Mouse (Mus musculus) v-Abl transformed pro-B cells (cell line): ENCODE results near the gene Ei24.

Source experiments
- in situ Hi-C, 2 experiments: fragments of 400-800 bp; cut with MboI; formaldehyde crosslinking; loops; one replicate each; pipeline ENCODE4 v1.15.1; 2025; ENCODE audit not compliant: unreplicated experiment in 2 of 2

Ei24 gene

DNA sequence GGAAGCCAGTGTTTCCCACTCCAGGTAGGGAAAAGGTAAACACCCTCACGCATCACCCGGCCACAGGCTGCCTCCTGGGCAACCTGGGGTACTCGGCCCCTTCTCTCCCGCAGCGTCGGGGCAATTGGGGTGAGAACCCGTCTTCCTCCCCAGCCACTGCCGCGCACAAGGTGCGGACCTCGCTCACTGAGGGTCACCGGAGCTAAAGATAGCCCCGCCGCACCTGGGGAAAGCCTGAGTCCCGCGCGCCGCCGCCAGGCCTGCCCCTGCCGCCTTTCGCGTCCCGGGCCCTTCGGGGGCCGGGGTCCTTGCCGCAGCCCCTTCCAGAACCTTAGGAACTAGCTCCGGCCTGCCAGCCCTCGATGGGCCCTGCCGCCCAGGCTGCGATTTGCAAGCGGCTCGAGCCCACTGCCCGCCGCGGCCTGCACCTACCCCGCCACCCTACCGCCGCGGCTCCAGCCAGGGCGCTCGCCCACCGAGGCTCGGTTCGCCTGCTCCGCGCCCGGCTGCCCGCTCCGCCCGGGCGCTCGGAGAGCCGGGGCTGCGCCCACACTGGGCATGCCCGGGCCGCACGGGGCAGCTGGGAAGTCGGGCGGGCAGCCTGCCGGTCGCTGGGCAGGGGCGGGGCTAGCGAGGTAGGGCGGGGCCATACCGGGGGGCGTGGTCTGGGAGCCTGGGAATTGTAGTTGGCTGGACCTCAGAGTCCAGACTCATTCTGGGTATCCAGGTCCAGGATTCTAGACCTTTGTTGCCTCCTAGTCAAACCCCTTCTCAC, at the start of gene Ei24:
Ei24 (minus strand) TSS at position 613 of the 775 bp plus-strand sequence.
- in situ Hi-C loops, result no loop called here

DNA sequence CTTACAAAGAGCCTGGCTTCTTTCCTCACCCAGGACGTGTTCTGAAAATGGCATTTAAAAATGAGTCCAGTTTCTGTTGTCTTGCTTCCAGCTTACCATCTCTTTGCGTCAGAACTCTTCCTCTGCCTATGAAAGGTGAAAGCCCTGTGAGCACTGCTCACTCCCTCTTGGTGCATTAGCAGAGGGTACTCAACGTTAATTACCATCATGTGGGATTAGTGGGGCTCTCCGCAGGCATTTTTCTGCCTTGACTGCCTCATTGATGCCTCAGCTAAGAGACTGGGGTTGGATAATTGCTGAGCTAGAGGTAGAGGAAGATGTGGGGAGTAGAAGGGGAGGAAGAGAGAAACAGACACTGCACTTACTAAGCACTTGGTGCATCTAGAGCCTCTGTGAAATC, 49.2 kb upstream of the Ei24 start:
- in situ Hi-C loops, result no loop called here

DNA sequence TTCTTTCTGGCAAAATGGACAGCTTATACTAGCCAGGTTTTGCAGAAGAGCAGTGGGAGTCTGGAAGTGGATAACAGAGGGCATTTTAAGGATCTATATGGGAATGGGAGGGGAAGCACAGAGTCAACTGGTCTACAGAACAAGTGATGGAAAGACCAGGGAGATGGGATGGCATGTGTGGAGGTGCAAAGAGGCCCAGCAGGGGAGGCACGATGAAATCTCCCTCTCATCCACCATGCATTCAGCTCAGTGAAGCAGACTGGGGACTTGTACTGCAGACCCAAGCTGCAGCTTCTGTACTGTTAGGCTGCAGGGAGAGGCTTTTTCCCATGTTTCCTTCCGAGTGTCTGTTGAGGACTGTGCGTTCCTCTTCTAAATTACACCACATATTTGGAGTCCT, 36.7 kb upstream of the Ei24 start:
- in situ Hi-C loops, result no loop called here

DNA sequence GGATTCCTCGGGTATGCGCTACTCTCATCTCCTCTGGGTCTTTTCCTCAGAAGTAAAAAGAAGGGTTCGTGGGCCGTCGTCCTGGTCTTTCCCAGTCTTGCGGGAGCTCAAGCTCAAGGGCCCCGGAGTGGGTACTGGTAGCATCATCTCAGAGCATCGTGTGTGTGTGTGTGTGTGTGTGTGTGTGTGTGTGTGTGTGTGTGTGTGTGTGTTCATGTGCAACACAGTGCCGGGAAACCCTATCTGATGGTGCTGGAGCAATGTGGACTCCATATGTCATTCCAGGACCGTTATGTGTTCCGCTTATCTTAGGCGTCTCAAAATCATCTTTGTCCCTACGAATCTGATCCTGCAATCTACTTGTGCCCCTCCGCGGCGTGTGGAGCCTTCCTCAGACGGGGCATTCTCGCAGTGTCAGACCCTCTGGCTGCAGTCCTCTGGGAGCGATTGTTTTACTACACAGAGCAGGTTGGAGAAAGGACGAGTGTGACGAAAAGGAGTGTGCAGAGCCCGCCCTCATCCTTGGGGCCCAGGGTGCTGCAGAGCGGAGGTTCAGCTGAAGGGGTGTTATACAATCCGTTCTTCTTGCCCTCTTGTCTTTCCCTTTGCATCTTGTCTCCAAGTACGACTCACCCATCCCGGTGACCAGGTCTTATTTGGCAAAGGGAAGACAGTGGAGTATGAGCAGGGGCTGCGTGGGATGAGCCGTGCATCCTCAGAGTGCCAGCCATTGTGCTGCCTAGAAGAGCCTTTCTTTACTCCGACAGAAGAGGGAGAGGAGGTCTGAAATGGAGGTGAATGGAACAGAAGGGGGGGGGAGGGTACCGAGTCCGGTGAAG, 36.1 kb upstream of the Ei24 start:
- in situ Hi-C loops, result no loop called here

DNA sequence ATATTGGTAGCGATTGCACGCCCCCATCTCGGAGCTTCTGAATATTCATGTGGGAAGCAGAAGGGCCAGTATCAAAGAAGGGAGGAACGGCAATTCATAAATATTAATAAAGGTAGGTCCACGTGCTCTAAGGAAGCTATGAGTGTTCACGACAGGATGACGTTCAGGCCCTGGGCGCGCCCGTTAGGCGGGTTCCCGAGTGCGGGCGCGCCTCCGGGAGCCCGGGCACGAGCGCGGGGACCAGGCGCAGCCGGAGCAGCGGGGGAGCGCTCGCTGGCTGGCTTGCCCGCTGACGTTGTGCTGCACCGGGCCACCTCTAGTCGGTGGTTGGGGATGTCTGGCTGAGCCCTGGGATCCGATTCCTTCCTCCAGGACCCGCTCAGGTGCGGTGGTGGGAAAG, 35.3 kb upstream of the Ei24 start:
- in situ Hi-C loops, result no loop called here

DNA sequence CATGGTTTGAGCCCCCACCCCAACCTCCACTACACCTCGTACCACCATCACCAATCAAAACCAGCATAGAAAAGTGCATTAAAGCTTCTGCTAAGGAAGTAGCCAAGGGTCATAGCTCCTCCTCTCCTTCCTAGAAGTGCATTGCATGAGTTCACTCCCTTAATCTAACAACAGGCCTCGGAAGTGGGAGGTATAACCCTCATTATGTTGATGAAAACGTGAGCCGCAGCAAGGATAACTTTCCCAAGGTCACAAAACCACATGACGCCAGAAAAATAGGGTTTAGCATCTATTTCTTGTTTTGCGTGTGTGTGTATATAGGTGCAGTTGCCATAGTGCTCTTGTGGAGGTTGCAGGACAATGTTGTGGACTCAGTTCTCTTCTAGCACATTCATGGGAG, 34.2 kb upstream of the Ei24 start:
- in situ Hi-C loops, result no loop called here

DNA sequence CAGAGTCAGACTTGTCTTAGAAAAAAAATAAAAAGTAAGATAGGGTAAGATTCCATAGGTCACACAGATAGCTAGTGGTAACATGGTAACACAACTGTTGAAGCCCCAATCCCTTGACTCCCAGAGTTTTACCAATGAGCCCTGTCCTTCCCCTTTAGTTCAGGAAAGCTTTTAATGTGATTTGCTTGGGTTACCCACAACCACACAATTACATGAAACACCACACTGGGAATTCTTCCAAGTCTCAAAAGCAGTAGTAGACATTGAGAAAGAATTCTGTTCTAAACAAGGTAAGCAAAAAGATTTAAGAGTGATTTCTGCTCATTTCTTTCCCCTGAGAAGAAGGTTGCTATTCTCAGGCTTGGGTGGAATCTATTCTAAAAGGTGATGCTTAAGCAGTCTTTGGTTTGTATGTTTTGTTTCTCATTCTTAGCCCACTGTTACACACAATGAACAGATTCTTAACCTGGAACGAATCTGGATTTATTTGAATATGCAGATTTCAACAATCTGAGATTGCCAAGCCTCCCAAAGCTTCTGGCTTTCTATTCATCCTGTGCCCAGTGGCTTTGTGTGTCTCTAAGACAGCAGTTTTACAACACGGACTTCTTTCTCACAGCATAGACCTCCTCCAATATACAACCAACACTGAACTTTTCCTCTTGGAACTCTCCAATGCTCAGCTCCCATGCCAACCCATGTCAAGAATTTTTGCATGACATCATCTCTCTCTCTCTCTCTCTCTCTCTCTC, 29.6 kb upstream of the Ei24 start:
- in situ Hi-C loops, result no loop called here

DNA sequence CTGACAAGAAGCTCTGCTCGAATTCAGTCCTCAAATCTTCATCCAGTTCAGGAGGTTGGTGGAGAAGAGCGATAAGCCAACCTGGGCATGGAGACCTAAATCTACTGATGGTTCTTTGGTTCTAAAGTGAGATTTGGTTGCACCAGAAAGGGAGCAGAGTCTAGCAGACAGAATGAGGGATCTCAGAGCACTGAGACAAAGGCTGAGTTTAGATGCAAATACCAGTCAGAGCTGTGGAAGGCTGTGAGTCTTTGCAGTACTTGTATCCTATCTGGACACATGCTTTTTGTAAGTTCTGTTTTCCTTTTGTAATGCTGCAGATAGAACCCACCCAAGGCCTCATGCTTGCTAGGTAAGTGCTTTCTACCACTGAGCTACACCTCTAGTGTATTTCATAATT, 24.8 kb upstream of the Ei24 start:
- in situ Hi-C loops, result no loop called here

DNA sequence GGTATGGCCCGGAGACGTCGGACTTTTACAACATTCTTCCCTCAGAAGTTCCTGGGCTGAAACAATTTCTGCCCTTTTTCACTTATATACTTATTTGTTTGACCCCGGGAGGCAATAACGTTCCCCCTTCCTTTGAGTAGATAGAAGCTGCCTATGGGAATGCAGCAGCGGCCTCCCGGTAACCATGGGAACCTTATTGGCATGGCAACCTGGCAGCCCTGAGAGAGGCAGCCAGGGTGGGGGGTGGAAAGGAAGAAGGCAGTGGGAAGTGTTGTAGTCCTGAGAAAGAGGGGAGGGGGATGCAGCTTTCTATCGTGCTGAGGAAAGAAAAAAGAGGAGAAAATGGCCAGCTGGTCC, 24.4 kb upstream of the Ei24 start, which contains the start of gene Fez1:
Fez1 (plus strand) TSS at position 221 of the 357 bp plus-strand sequence.
- in situ Hi-C loops, result no loop called here

DNA sequence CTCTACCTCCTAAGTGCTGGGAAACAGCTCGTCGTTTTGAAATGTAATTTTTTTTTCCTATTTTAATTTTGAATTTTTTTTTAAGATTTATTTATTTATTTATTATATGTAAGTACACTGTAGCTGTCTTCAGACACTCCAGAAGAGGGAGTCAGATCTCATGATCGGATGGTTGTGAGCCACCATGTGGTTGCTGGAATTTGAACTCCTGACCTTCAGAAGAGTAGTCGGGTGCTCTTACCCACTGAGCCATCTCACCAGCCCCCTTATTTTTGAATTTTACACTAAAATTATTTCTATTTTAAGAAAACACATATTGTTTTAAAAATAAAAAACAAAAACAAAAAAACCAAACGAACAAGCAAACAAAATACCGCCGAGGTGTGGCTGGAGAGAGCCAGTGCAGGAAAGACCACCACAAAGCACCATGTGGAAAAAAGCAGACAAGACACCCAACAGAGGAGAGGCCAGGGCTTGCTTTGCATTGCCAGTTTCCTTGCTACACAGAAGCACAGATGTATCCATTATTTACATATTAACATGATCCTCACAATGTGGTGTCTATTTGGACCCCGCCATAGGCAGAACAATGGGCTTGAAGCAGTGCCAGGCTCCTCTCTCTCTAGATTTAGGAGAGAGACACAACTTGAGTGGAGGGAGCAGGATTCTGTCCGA, 23.9 kb upstream of the Ei24 start:
- in situ Hi-C loops, result no loop called here

DNA sequence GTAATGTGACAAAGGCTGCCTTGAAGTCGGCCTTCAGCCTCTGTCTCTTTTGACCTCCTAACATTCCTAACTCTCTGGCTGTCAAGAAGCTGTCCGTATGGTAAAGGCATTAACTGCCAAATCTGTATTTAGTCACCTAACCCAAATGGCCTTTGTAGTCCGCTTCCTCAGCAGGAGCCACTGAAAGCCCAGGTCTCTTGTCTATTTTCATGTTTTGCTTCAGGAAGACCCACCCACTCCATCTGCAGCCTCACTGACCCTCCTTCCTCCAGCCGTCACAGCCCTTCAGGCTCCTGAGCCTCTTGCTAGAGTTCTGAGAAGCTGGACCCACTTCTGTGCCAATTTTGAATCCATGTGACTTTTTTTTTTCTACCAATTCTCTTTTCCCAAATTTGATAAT, 21.7 kb upstream of the Ei24 start:
- in situ Hi-C loops, result no loop called here

DNA sequence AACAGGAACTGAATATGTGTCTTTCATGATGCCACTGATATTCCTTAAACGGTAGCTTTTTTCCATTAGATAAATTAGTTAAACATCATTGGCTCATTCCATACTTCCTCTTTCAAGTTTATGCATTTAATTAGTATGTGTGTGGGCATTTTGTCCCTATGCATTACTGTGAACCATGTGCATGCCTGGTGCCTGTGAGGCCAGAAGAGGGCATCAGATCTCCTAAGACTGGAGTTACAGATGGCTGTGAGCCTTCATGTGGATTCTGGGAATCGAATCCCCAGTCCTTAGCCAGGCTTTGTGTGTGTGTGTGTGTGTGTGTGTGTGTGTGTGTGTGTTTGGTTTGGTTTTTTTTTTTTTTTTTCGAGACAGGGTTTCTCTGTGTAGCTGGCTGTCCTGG, 17.3 kb upstream of the Ei24 start:
- in situ Hi-C loops, result no loop called here

DNA sequence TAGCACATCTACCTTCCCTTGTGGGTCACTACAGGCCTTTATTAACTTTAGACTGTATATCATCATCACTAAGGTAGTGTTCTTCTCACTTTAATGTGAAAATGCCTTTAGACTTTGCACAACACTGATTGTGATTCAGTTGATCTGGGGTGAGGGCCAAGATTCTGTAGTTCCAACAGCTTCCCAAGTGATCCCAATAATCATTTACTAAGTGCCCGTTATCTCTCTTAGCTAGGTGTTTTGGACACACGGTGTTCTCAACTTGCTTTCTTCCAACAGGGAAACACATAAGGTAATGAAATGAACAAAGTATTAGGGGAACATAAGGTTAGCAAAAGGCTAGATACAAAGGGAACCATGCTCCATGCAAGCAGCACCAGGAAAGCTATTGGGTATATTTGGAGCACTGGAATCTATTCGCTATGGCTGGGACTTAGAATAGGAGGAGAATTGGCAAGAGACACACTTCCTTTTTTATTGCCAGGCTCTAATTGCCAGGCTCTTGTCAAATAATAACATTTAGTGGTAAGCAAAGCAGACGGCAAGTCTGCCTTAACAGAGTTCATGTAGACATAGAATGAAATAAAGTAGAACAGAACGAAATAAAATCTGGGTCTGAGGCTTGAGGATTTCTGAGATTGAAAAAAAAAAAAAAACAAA, 11.1 kb upstream of the Ei24 start:
- in situ Hi-C loops, result no loop called here

DNA sequence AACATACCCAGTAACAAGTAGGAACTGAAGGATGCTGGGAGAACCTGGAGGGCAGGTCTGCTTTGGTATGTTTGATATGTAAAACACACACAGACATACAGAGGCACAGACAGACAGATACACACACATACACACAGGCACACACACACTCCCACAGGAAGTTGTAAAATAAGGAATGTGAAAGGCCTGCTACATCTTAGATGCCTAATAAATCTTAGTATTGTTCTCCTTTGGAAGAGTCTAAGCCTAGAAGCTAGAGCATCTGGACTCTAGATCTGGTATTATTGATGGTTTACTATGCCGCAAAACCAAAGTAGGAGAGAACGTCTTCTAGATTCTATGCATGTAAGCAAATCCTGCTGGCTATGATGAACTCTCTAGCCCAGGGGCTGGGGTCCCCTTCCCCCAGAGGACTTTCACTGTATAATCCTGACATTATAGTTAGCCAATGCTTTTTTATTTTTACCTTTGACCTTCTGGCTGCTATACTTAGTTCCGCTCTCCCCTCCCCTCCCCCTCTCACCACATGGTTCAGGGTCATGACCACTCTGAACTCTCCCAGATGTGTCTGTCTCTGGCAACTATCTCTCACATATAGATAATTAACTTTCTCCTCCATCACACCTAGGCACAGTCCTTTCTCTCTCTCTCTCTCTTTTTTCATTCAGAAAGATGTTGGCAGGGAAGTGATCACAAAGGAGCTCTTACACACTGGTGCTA, 8.2 kb upstream of the Ei24 start:
- in situ Hi-C loops, result no loop called here

DNA sequence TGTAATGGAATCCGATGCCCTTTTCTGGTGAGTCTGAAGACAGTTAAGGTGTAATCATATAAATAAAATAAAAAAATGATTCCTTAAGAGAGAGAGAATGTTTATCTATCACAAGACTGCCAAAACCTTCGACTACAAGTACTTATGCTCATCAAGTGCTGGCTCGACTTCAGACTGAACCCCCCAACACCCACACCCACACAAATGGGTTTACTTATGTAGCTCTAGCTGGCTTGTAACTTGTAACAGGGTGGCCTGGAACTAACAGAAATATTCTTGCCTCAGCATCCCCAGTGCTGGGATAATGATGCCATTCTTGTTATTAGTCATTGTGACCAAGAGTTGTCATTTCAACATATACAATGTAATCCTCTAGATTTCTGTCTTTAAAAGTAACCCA, 6.7 kb upstream of the Ei24 start:
- in situ Hi-C loops, result no loop called here

DNA sequence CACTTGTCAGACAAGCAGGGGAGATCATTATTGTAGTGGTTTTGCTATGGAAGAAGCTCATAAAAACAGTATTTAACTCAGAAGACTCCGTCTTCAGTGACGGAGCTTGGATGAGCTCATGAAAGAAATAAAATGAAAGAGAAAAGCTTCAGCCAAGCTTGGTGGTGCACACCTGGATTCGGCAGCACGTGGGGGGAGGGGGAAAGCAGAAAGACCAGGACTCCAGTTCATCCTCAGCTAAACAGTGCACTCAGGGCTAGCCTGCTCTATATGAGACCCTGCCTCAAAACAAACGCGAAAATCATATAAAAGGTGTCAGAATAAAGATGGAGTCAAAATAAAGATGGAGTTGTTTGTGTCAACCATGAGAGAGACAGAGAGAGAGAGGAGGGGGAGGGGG, 6.2 kb upstream of the Ei24 start:
- in situ Hi-C loops, result no loop called here

DNA sequence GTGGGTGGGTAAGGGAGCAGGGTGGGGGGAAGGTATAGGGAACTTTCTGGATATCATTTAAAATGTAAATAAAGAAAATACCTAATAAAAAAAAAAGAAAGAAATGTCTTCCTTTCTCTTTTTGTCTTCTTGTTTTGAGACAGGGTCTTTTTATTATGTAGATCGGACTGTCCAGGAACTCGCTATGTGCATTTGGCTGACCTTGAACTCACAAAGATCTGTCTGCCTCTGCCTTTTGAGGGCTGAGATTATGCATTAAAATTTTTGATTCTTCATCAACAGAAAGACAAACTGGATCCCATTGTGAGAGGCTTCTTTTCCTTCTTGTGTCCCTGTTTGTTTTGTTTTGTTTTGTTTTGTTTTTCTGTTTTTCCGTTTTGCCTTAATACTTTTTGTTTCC, 5.8 kb upstream of the Ei24 start:
- in situ Hi-C loops, result no loop called here

DNA sequence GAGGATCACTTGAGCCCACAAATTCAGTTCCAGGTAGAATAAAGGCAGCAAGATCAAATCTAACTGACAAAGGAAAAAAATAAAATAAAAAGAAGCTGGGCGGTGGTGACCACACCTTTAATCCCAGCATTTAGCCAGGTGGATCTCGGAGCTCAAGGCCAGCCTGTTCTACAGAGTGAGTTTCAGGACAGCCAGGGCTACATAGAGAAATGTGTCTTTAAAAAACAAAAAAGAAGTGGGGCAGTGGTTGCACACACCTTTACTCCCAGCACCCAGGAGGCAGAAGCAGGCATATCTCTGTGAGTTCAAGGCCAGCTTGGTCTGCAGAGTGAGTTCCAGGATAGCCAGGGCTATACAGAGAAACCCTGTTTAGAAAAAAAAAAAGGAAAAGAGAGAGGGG, 4.8 kb upstream of the Ei24 start:
- in situ Hi-C loops, result no loop called here

DNA sequence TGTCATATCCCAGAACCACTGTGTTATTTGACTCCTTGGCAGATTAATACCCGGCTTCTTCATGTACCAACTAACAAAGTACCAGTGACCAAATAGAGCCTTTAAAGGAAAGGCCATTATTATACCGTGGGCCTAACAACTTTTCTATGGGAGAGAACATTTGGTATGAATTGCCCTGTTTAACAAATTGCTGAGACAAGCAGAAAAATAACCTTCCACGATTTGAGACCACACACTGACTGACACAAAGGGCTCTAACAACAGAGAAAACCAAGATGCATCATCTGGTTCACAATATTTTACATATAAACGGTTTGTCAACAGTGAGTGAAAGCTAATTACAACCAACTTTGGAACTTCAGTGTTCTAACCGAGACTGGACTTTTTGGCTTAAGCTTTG, 969 bp downstream of the Ei24 start:
- in situ Hi-C loops, result no loop called here

DNA sequence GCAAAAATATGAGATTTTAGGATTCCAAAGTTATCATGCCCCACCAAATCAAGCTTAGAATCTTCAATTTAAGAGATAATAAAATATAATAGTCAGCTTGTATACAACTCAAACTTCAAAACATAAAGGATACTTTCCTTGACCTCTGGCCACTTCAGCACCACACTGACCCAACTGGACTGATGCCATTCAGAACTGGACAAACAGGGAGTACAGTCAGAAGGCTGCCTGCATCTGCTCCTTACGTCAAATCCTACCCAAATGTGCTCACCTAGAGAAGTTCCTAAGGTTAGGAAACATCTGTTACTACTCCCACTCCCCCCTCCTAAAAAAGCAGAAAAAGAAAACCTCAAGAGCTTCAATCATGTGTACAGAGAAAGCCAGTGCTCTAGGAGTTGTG, 1.6 kb downstream of the Ei24 start:
- in situ Hi-C loops, result no loop called here
